ENCODE assay signal across 14 mouse cellular contexts in the genomic region with DNA sequence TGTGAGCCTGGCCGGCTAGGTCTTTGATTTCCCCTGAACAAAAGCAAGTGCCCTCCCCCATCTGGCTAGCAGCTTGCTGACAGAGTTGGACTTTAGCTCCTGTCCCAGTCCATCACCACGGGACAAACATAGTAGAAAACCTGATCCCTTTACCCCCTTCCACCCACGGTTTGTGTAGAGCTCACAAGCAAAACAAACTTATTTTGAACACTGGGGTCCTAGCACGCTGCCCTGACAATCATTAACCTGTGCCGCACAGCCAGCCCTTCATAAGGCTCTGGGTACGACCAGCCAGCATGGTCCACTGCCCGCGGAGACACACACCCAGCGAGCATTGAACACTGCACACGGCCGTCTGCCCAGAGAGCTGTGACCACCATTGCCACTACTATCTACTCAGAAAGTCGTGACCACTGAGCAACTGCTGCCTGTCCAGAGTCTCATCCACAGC. TPM values are rescaled to one million over a fixed set of nuclear protein-coding genes. Genes with fewer than 3 reads are reported as not detected.
DNase-seq lines count a peak whose midpoint lies in the region; ATAC-seq and TF ChIP-seq lines count a peak whose summit lies in the region.
"Had no signal": no experiment of that assay in that cellular context is flagged by ENCODE, and none has a peak within 500 bp of the region (broad histone marks: within the 10 kb centered on the region; RNA-seq: fewer than 3 reads in every experiment).

Igfbp1 (plus strand) TSS at position 292 of the 451 bp plus-strand sequence.

- H3K4me3 ChIP-seq in erythroblast, embryonic 14.5 days (replicated peaks): peak within 1 kb of the TSS; percentile 58
- H3K4me3 ChIP-seq in midbrain, embryonic 12.5 days: no peak within 1 kb of the TSS
- H3K4me3 ChIP-seq in midbrain, postnatal 0 days (ENCODE audit: low read depth, low read length): no peak within 1 kb of the TSS
- H3K4me3 ChIP-seq in liver, adult 2 months (ENCODE audit: insufficient read depth, low read depth, low read length): peak within 1 kb of the TSS; percentile 75
- H3K4me3 ChIP-seq: limb, embryonic 15.5 days had no signal

- H3K27ac ChIP-seq in midbrain, embryonic 12.5 days (replicated peaks): no peak within 1 kb of the TSS
- H3K27ac ChIP-seq in midbrain, postnatal 0 days (ENCODE audit: low read depth, low read length): no peak within 1 kb of the TSS
- H3K27ac ChIP-seq in liver, adult 2 months (replicated peaks; ENCODE audit: insufficient read depth, low read depth, low read length): peak within 1 kb of the TSS; percentile 94
- H3K27ac ChIP-seq: limb, embryonic 15.5 days had no signal

- 15% methylated on average over 12 of the region's 12 CpGs for WGBS in midbrain, embryonic 12.5 days
- WGBS in midbrain, postnatal 0 days: 23% methylated on average over 12 of the region's 12 CpGs
- 24% methylated on average over 12 of the region's 12 CpGs for WGBS in liver, adult 2 months

- no peak for DNase-seq in midbrain, postnatal 0 days (ENCODE audit: low spot score)
- DNase-seq in liver, adult 2 months (ENCODE audit: extremely low read depth, low read depth, low spot score): peak; percentile 99
- DNase-seq in T-cell, adult 2 months (ENCODE audit: low spot score): no peak
- no peak for DNase-seq in adrenal gland, adult 18-20 months (ENCODE audit: low spot score in 2 of 2)
- DNase-seq: cerebellum, postnatal 36 days; right cerebral cortex, adult 18-20 months had no signal

- no peaks in the 10 kb centered on the region for H3K79me2 ChIP-seq in liver, adult 2 months (ENCODE audit: control insufficient read depth, insufficient read depth, low read length)

- H3K9ac ChIP-seq in midbrain, embryonic 12.5 days (replicated peaks): 0 out of 2 replicates have a peak within 1 kb of the TSS, but pooled peaks have one; percentile 4
- H3K9ac ChIP-seq in midbrain, postnatal 0 days (replicated peaks; ENCODE audit: low read length, poor library complexity, severe bottlenecking): no peak within 1 kb of the TSS
- peak within 1 kb of the TSS; percentile 90 for H3K9ac ChIP-seq in liver, adult 2 months (ENCODE audit: low read depth, low read length)
- H3K9ac ChIP-seq: limb, embryonic 15.5 days had no signal

- no peaks in the 10 kb centered on the region for H3K27me3 ChIP-seq in erythroblast, embryonic 14.5 days (ENCODE audit: control insufficient read depth)
- peaks cover 10% of the 10 kb centered on the region for H3K27me3 ChIP-seq in midbrain, embryonic 12.5 days
- H3K27me3 ChIP-seq in midbrain, postnatal 0 days (ENCODE audit: insufficient read depth, low read length): peaks cover 4% of the 10 kb centered on the region; the same call in 1 of the 2 replicates
- H3K27me3 ChIP-seq in liver, adult 2 months (ENCODE audit: control insufficient read depth, insufficient read depth, low read length): no peaks in the 10 kb centered on the region
- H3K27me3 ChIP-seq: limb, embryonic 15.5 days had no signal

- TF ChIP-seq POLR2A in liver, adult 2 months (IDR thresholded peaks at IDR 0.05; ENCODE audit: extremely low read depth, insufficient read depth, low read length): peak; percentile 93

- TF ChIP-seq CTCF in midbrain, postnatal 0 days (IDR thresholded peaks at IDR 0.05): no peak
- no peak for TF ChIP-seq CTCF in liver, adult 2 months (IDR thresholded peaks at IDR 0.05; ENCODE audit: low read depth, low read length)

- peaks cover 2% of the 10 kb centered on the region; the same call in 1 of the 2 replicates for H3K9me3 ChIP-seq in erythroblast, embryonic 14.5 days (ENCODE audit: control insufficient read depth, low read length)
- no peaks in the 10 kb centered on the region for H3K9me3 ChIP-seq in midbrain, embryonic 12.5 days
- no peaks in the 10 kb centered on the region for H3K9me3 ChIP-seq in midbrain, postnatal 0 days (ENCODE audit: low read length)
- H3K9me3 ChIP-seq: limb, embryonic 15.5 days had no signal

- ATAC-seq in erythroblast, adult 5-6 weeks (replicated peaks; ENCODE audit: low FRiP score, poor library complexity, severe bottlenecking): no peak
- peak; percentile 27; the same call in 1 of the 2 replicates for ATAC-seq in midbrain, embryonic 12.5 days (ENCODE audit: low FRiP score, low read depth)
- no peak for ATAC-seq in midbrain, postnatal 0 days (ENCODE audit: low FRiP score)
- ATAC-seq in activated CD4-positive, CD25-positive, alpha-beta regulatory T cell, adult 4 months: no peak

- 0 out of 2 replicates have a peak within 1 kb of the TSS, but pooled peaks have one; percentile 9 for H3K4me2 ChIP-seq in midbrain, embryonic 12.5 days (replicated peaks)
- no peak within 1 kb of the TSS for H3K4me2 ChIP-seq in midbrain, postnatal 0 days (ENCODE audit: low read depth, low read length, poor library complexity, severe bottlenecking)
- H3K4me2 ChIP-seq: limb, embryonic 15.5 days had no signal

- H3K36me3 ChIP-seq in erythroblast, embryonic 14.5 days (ENCODE audit: control insufficient read depth): no peaks in the 10 kb centered on the region; the same call in 1 of the 2 replicates
- no peaks in the 10 kb centered on the region for H3K36me3 ChIP-seq in midbrain, embryonic 12.5 days
- no peaks in the 10 kb centered on the region for H3K36me3 ChIP-seq in midbrain, postnatal 0 days (ENCODE audit: insufficient read depth, low read length)
- peaks cover 21% of the 10 kb centered on the region for H3K36me3 ChIP-seq in liver, adult 2 months (ENCODE audit: control insufficient read depth, insufficient read depth, low read length)
- H3K36me3 ChIP-seq: limb, embryonic 15.5 days had no signal

- no peaks in the 10 kb centered on the region for H3K4me1 ChIP-seq in erythroblast, embryonic 14.5 days (ENCODE audit: control insufficient read depth)
- H3K4me1 ChIP-seq in midbrain, embryonic 12.5 days: peaks cover 13% of the 10 kb centered on the region
- H3K4me1 ChIP-seq in midbrain, postnatal 0 days (ENCODE audit: insufficient read depth, low read length): no peaks in the 10 kb centered on the region; the same call in 1 of the 2 replicates
- peaks cover 27% of the 10 kb centered on the region for H3K4me1 ChIP-seq in liver, adult 2 months (ENCODE audit: control insufficient read depth, insufficient read depth, low read length)
- H3K4me1 ChIP-seq: limb, embryonic 15.5 days had no signal

RNA-seq across cellular contexts. Expression of gene Igfbp1, which starts in this region (rescaled TPM):
- polyA plus RNA-seq in erythroblast, embryonic 14.5 days (2012): 0.08 and 0.11 TPM in 2 replicates
- total RNA-seq in erythroblast, adult 5-6 weeks (2015; ENCODE audit: low replicate concordance): not detected in 2 replicates
- total RNA-seq in erythroblast, adult 5-6 weeks (2017; ENCODE audit: low replicate concordance): not detected in 2 replicates
- 0.15 and 0.25 TPM in 2 replicates for polyA plus RNA-seq in midbrain, embryonic 12.5 days (2016; fragmentation: Nextera tagmentation; extraction: Ambion mirVana)
- not detected in 2 replicates for total RNA-seq in midbrain, postnatal 0 days (2014; rRNA removed)
- polyA plus RNA-seq in midbrain, postnatal 0 days (2015; fragmentation: Nextera tagmentation; extraction: Ambion mirVana): 0.11 TPM in 1 of 2 replicates, not detected in the other
- 89.1 and 176 TPM in 2 replicates for total RNA-seq in liver, adult 2 months (2014; rRNA removed)
- 17.1 and 50.9 TPM in 2 replicates for polyA plus RNA-seq in liver, adult 2 months (2012; rRNA removed)
- not detected for polyA plus RNA-seq in activated CD4-positive, CD25-positive, alpha-beta regulatory T cell, adult 4 months (2017; shearing (Covaris generic))
- not detected for total RNA-seq in adrenal gland, adult 18-20 months (2021)
- total RNA-seq: layer of hippocampus, adult 8-10 months had no signal
- polyA plus RNA-seq: C2C12; heart, embryonic 14.5 days had no signal

Comparison
In these comparisons a context has a peak if more than half of its experiments do, and no peak if none do; other contexts are left out.
1. RNA of gene Igfbp1 (total RNA-seq): 89.1 to 176 TPM in liver, adult 2 months; not detected in erythroblast, adult 5-6 weeks, not detected in midbrain, postnatal 0 days and not detected in adrenal gland, adult 18-20 months; every median in the first group is over 10 times any median in the second.
2. RNA of gene Igfbp1 (polyA plus RNA-seq): 17.1 to 50.9 TPM in liver, adult 2 months; 0.15 to 0.25 TPM in midbrain, embryonic 12.5 days, not detected in activated CD4-positive, CD25-positive, alpha-beta regulatory T cell, adult 4 months, 0.08 to 0.11 TPM in erythroblast, embryonic 14.5 days and 0.11 TPM in midbrain, postnatal 0 days; every median in the first group is over 10 times any median in the second.
3. Peak in ATAC-seq, H3K9ac ChIP-seq and H3K4me2 ChIP-seq in midbrain, embryonic 12.5 days; RNA of the gene not detected or under 1 TPM.
4. H3K4me3 ChIP-seq: peak in erythroblast, embryonic 14.5 days (single experiment) and liver, adult 2 months (single experiment); none in midbrain, embryonic 12.5 days (single experiment) and midbrain, postnatal 0 days (single experiment).